Mouse (Mus musculus) G1E (cell line): ENCODE measurements around the gene Acta1. TPM values are rescaled to one million over a fixed set of nuclear protein-coding genes. Genes with fewer than 3 reads are reported as not detected.

Experiments
- ATAC-seq: 2 replicates; pipeline ENCODE4 v1.8.0; 2016; ENCODE audit warnings: mild to moderate bottlenecking; ENCODE audit not compliant: insufficient number of reproducible peaks, poor library complexity, low FRiP score, severe bottlenecking; ENCODE audit errors: extremely low read depth
- DNase-seq: peaks from one replicate; pipeline ENCODE4 v3.0.0; 2012; ENCODE audit warnings: low spot score
- H3K27me3 ChIP-seq: 2 replicates; pipeline ENCODE4 v1.6.1; 2012; ENCODE audit warnings: mild to moderate bottlenecking, low read length, inconsistent platforms; ENCODE audit not compliant: insufficient read depth
- H3K36me3 ChIP-seq: replicated peaks from 2 replicates; pipeline ENCODE3; 2012; ENCODE audit warnings: mild to moderate bottlenecking, inconsistent platforms
- H3K4me1 ChIP-seq: 2 replicates; pipeline ENCODE4 v1.6.1; 2012; ENCODE audit warnings: low read depth, low read length, inconsistent platforms, mixed read lengths; ENCODE audit not compliant: insufficient read depth
- H3K4me3 ChIP-seq: 2 replicates; pipeline ENCODE4 v1.5.1; 2012; ENCODE audit warnings: low read depth, mild to moderate bottlenecking, inconsistent platforms, low read length, moderate library complexity, mixed read lengths
- H3K9me3 ChIP-seq: replicated peaks from 2 replicates; pipeline ENCODE4 v1.6.1; 2012; ENCODE audit warnings: inconsistent platforms
- CTCF ChIP-seq: IDR thresholded peaks from 2 replicates; pipeline ENCODE4 v1.5.1; 2012; ENCODE audit warnings: low read depth, low read length, inconsistent platforms, mixed read lengths
- GATA1 ChIP-seq: IDR thresholded peaks from 2 replicates; pipeline ENCODE4 v1.6.1; 2012; ENCODE audit warnings: borderline replicate concordance, low read length, inconsistent platforms, mixed read lengths
- GATA2 ChIP-seq: IDR thresholded peaks from 2 replicates; pipeline ENCODE4 v1.6.1; 2012; ENCODE audit warnings: low read depth, low read length, inconsistent platforms, borderline replicate concordance
- POLR2AphosphoS5 ChIP-seq: IDR thresholded peaks from 2 replicates; pipeline ENCODE4 v1.6.1; 2012; ENCODE audit warnings: low read depth, low read length, inconsistent platforms; ENCODE audit not compliant: insufficient replicate concordance
- TAL1 ChIP-seq: conservative IDR thresholded peaks from 2 replicates; pipeline ENCODE4 v1.6.1; 2012; ENCODE audit warnings: low read depth, low read length, inconsistent platforms, mixed read lengths
- polyA plus RNA-seq: library from polyadenylated mRNA; stranded (reverse); fragments of >175 nt; gene quantifications from 2 replicates; pipeline ENCODE4 v1.2.3, GENCODE M21; 2012
- total RNA-seq, 2 experiments: library from RNA; stranded (forward) in 1 of 2; stranded (reverse) in 1 of 2; fragments of 200-1000 nt in 1 of 2; fragments of >200 nt in 1 of 2; fragmentation: Nextera tagmentation in 1 of 2; gene quantifications; 2 replicates each; pipeline ENCODE4 v1.2.3; 2014 to 2017

The Acta1 gene
- total and polyA plus RNA-seq, 3 experiments = 0.07 TPM; not detected in 2

DNA sequence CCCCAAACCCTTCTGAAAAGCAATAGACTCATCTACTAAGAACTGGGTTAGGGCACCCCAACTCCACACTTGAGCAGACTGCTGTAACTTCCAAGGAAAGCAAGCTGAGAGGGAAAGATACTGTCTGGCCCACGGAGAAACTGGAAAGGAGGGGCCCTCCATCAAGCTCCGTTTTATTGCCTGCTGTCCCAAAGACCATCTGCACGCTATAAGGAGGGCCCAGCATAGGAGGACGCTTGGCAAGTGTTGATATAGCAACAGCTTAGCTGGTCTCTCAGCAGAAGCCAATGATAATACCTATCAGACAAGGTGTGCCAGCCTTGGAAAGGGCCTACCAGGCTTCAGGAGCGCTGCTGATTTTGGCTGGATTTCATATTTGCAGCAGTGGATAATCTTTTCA is 43.0 kb downstream of the Acta1 start:
- Histone ChIP-seq H3K36me3 (peaks cover 31% of the 10 kb centered on the region), H3K9me3 (no peaks in the 10 kb centered on the region), H3K4me3 (no peak overlapping the region), H3K4me1 (peaks cover 7% of the 10 kb centered on the region; the same call in 1 of the 2 replicates), H3K27me3 (no peaks in the 10 kb centered on the region)
- DNase-seq (no peak), ATAC-seq (no peak)
- TF ChIP-seq GATA1 (no peak), CTCF (no peak), POLR2AphosphoS5 (no peak), GATA2 (no peak), TAL1 (no peak)

DNA sequence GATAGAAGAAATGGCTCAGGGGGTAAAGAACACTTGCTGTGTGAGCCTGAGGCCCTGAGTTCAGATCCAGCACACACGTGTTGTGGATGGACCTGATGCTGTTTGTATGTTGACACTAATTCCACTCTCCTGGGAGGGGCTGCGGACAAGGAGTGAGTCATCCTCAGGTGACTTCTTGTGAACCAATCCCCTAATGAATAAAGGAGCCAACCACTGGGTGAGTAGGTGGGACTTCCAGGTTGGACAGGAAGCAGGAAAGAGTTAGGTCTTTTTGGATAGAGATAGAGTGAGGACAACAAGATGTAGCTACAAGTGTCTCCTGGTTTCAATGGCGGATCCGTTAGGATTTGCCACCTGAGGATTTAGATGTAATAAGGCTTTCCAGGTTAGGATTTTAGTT is 45.2 kb downstream of the Acta1 start:
- H3K9me3 ChIP-seq = no peaks in the 10 kb centered on the region
- peaks cover 5% of the 10 kb centered on the region for H3K4me1 ChIP-seq
- no peak overlapping the region for H3K4me3 ChIP-seq
- TF ChIP-seq TAL1 (no peak), POLR2AphosphoS5 (no peak), CTCF (no peak), GATA1 (no peak), GATA2 (no peak)
- peaks cover 42% of the 10 kb centered on the region for H3K36me3 ChIP-seq
- DNase-seq = no peak
- no peak for ATAC-seq
- no peaks in the 10 kb centered on the region for H3K27me3 ChIP-seq

DNA sequence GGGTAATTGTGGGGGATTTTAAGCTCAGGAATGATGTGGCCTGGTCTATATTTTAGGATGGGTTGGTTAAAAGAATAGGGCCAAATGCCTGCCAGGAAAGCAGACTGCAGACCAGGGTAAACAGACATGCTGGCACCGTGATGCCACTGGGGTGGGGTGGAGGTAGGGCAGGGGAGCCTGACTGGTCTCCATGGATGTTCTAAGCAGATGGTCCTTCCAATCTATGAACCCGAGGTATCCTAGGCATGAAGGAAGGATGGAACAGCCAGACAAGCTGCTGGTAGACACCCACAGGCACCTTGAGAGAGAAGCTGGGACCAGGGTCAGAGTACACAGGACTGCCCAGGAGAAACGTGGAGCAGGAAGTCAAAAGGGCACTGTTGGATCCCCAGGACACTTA is 47.0 kb downstream of the Acta1 start:
- no peaks in the 10 kb centered on the region for H3K27me3 ChIP-seq
- H3K4me3 ChIP-seq = no peak overlapping the region
- DNase-seq = no peak
- no peak for ATAC-seq
- peaks cover 53% of the 10 kb centered on the region for H3K36me3 ChIP-seq
- H3K4me1 ChIP-seq = peaks cover 5% of the 10 kb centered on the region
- no peak for TF ChIP-seq GATA1
- TF ChIP-seq CTCF = no peak
- TF ChIP-seq POLR2AphosphoS5 = no peak
- no peak for TF ChIP-seq TAL1
- TF ChIP-seq GATA2 = no peak
- H3K9me3 ChIP-seq = no peaks in the 10 kb centered on the region

DNA sequence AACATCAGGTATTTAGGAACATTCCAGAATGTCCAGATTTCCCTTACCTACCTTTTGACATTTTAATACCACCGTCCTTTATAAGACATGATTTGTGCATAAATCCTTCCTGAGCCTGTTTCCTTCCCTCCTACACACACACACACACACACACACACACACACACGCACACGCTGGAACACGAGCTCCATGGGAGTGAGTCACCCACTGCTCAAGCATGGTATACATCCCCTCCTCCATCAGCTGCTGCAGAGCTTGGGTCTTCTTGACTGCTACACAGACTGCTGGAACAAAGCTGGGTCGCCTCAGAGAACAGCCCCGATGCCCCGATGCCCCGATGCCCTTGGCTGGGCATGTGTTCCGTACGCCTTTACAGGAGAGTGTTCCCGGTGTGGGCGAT is 48.0 kb downstream of the Acta1 start:
- Histone ChIP-seq H3K9me3 (no peaks in the 10 kb centered on the region), H3K4me3 (no peak overlapping the region), H3K4me1 (peaks cover 5% of the 10 kb centered on the region), H3K36me3 (peaks cover 56% of the 10 kb centered on the region), H3K27me3 (no peaks in the 10 kb centered on the region)
- DNase-seq (no peak), ATAC-seq (no peak)
- no peak for TF ChIP-seq GATA1
- no peak for TF ChIP-seq CTCF
- TF ChIP-seq TAL1 = no peak
- TF ChIP-seq POLR2AphosphoS5 = no peak
- TF ChIP-seq GATA2 = no peak

DNA sequence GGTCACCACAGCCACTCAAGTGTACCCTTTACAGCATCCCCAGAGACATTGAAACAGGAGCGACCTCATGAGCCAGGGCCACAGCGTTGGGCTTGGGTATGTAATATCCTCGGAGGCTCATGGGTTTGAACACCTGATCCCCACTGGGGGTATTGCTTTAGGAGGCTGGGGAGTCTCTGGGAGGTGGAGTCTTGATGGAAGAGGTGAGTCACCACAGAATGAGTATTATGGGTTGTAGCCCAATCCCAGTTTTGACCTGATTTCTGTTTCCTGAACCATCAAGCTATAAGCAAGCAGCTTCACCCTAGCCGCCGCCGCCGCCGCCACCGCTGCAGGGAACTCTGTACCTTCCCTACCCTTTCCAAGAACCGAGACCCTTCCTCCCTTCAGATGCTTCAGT is 48.6 kb downstream of the Acta1 start:
- no peak for ATAC-seq
- Histone ChIP-seq H3K4me3 (no peak overlapping the region), H3K27me3 (no peaks in the 10 kb centered on the region), H3K36me3 (peaks cover 58% of the 10 kb centered on the region), H3K4me1 (peaks cover 5% of the 10 kb centered on the region), H3K9me3 (no peaks in the 10 kb centered on the region)
- TF ChIP-seq CTCF (no peak), GATA2 (no peak), TAL1 (no peak), POLR2AphosphoS5 (no peak), GATA1 (no peak)
- DNase-seq = no peak

DNA sequence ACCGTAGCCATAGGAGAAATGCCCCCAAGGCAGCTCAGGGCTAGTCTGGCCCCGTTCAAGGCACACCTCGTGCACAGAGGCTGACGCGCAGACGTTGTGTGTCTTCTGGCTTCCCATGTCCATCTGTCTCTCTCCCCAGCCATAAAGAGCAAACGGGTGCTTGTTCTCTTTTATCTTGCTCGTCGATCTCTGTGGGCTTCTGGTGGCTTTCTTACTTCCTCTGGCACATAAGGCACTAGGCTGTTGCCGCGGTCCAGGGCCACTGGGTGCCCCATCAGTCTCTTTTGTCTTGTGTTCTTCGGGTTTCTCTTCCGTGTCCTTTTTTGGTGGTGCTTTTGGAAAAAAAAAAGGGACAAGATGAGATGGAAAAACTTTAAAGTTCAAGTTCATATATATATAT is 49.4 kb downstream of the Acta1 start:
- peaks cover 63% of the 10 kb centered on the region for H3K36me3 ChIP-seq
- H3K27me3 ChIP-seq = no peaks in the 10 kb centered on the region
- ATAC-seq (0 out of 2 replicates have a peak, but pooled peaks have one; percentile 28), DNase-seq (no peak)
- H3K4me1 ChIP-seq = peaks cover 5% of the 10 kb centered on the region
- H3K9me3 ChIP-seq = no peaks in the 10 kb centered on the region
- TF ChIP-seq TAL1 (no peak), GATA2 (no peak), CTCF (no peak), GATA1 (no peak), POLR2AphosphoS5 (no peak)
- no peak overlapping the region for H3K4me3 ChIP-seq
